Mouse (Mus musculus) embryonic facial prominence, embryonic 11.5 days (tissue): ENCODE results near the gene Zfp36l2. TPM values are rescaled to one million over a fixed set of nuclear protein-coding genes. Genes with fewer than 3 reads are reported as not detected.

Source experiments
- ATAC-seq: fragments of 200-750 bp; cut with Nextera tagmentation; replicated peaks from 2 replicates; pipeline ENCODE4 v1.8.0; 2017; ENCODE audit warnings: low read depth; ENCODE audit not compliant: insufficient number of reproducible peaks, low FRiP score, low TSS enrichment
- DNase-seq: peaks from one replicate; pipeline ENCODE4 v3.0.0-alpha.2; 2015; ENCODE audit warnings: low spot score
- H3K27ac ChIP-seq: fragments of 300-500 bp; sonication (generic); replicated peaks from 2 replicates; pipeline ENCODE4 v1.5.1; 2014; ENCODE audit warnings: mild to moderate bottlenecking, low read depth, low read length, control low read depth
- H3K27me3 ChIP-seq: fragments of 300-500 bp; sonication (generic); 2 replicates; pipeline ENCODE4 v1.6.1; 2014; ENCODE audit warnings: mild to moderate bottlenecking, low read length, moderate library complexity, mixed read lengths; ENCODE audit not compliant: control insufficient read depth, insufficient read depth
- H3K36me3 ChIP-seq: fragments of 300-500 bp; sonication (generic); replicated peaks from 2 replicates; pipeline ENCODE4 v1.6.1; 2014; ENCODE audit warnings: low read depth, mild to moderate bottlenecking, low read length, moderate library complexity, mixed read lengths; ENCODE audit not compliant: control insufficient read depth, insufficient read depth
- H3K4me1 ChIP-seq: fragments of 300-500 bp; sonication (generic); 2 replicates; pipeline ENCODE4 v1.6.1; 2014; ENCODE audit warnings: low read length, mixed read lengths; ENCODE audit not compliant: control insufficient read depth, insufficient read depth
- H3K4me2 ChIP-seq: fragments of 300-500 bp; sonication (generic); 2 replicates; pipeline ENCODE4 v1.6.1; 2014; ENCODE audit warnings: low read depth, mild to moderate bottlenecking, control low read depth, low read length, moderate library complexity
- H3K4me3 ChIP-seq: fragments of 300-500 bp; sonication (generic); 2 replicates; pipeline ENCODE4 v1.5.1; 2014; ENCODE audit warnings: low read depth, low read length, control low read depth
- H3K9ac ChIP-seq: fragments of 300-500 bp; sonication (generic); replicated peaks from 2 replicates; pipeline ENCODE4 v1.6.1; 2014; ENCODE audit warnings: mild to moderate bottlenecking, control low read depth, low read length
- H3K9me3 ChIP-seq: fragments of 300-500 bp; sonication (generic); replicated peaks from 2 replicates; pipeline ENCODE4 v1.6.1; 2016; ENCODE audit warnings: mild to moderate bottlenecking, low read length, inconsistent platforms, mixed read lengths; ENCODE audit not compliant: control insufficient read depth
- WGBS: fragments of 180-500 bp; shearing (Covaris S2); extraction: QIAGEN DNeasy Blood & Tissue Kit; methylation state at CpG from one replicate; pipeline ENCODE4 v1.1.7; 2014; 5-methylcytosine and 5-hydroxymethylcytosine counted together
- polyA plus RNA-seq: library from polyadenylated mRNA; unstranded; fragments of >200 nt; fragmentation: Nextera tagmentation; extraction: Ambion mirVana; gene quantifications from 2 replicates; pipeline ENCODE4 v1.2.1, GENCODE M21; 2014

The Zfp36l2 gene
- polyA plus RNA-seq, 1 experiment from 2014 or later, result 22.8 TPM

GRCm38 (mm10) chr17:84185581-84186450 is 1.9 kb downstream of the Zfp36l2 start:
- peaks cover 7% of the 10 kb centered on the region for H3K36me3 ChIP-seq
- H3K9ac ChIP-seq, result peak overlapping the region; percentile 91
- peak; percentile 72 for DNase-seq
- H3K27me3 ChIP-seq, result no peaks in the 10 kb centered on the region
- under 1% methylated on average over 95 of the region's 108 CpGs for WGBS
- H3K27ac ChIP-seq, result peak overlapping the region; percentile 96
- peaks cover 20% of the 10 kb centered on the region for H3K4me1 ChIP-seq
- no peaks in the 10 kb centered on the region for H3K9me3 ChIP-seq
- ATAC-seq, result no peak
- H3K4me2 ChIP-seq, result peak overlapping the region; percentile 83
- peak overlapping the region; percentile 93 for H3K4me3 ChIP-seq

- Histone ChIP-seq H3K4me1 (peaks cover 21% of the 10 kb centered on the region), H3K4me3 (peak overlapping the region; percentile 93), H3K36me3 (peaks cover 4% of the 10 kb centered on the region), H3K27me3 (no peaks in the 10 kb centered on the region), H3K4me2 (peak overlapping the region; percentile 83), H3K27ac (peak overlapping the region; percentile 96), H3K9ac (peak overlapping the region; percentile 91), H3K9me3 (no peaks in the 10 kb centered on the region)
- DNase-seq (peak; percentile 49), ATAC-seq (no peak)
- 3% methylated on average over 7 of the region's 7 CpGs for WGBS
These were observed 2.7 kb downstream of the Zfp36l2 start for GRCm38 (mm10) chr17:84185011-84185411.

DNA sequence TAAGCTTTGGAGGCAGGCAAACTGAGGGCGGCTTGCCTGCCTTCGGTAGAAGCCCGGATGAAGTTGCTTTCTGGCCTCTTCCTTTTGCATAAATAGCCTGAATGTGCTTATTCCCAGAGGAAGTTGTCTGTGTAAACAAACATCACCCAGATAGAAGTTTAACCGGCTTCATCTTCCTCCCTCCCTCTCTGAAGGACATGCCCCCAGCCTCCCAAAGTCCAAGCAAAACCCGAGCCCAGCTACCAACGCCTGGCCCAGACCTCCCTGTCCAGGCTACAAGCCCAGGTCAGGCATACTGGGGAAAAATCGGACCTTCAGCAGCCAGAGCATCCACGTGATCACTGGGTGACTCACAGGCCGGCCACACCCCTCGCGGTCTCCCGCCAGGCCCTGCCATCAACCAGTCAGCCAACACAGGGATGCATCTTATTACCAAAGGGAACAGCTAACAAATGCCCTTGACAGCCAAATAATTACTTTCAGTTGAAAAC is 4.4 kb downstream of the Zfp36l2 start:
- Histone ChIP-seq H3K4me1 (peaks cover 14% of the 10 kb centered on the region), H3K27me3 (no peaks in the 10 kb centered on the region), H3K27ac (peak overlapping the region; percentile 83), H3K4me3 (peak overlapping the region; percentile 26), H3K9me3 (no peaks in the 10 kb centered on the region), H3K36me3 (peaks cover 4% of the 10 kb centered on the region), H3K9ac (peak overlapping the region; percentile 62), H3K4me2 (peak overlapping the region; percentile 60)
- WGBS, result 2% methylated on average over 12 of the region's 12 CpGs
- ATAC-seq (0 out of 2 replicates have a peak, but pooled peaks have one; percentile 1), DNase-seq (peak; percentile 80)

- H3K4me3 ChIP-seq, result peak overlapping the region; percentile 26
- DNase-seq, result peak; percentile 92
- H3K4me1 ChIP-seq, result peaks cover 14% of the 10 kb centered on the region
- H3K9ac ChIP-seq, result peak overlapping the region; percentile 62
- no peaks in the 10 kb centered on the region for H3K9me3 ChIP-seq
- peak; percentile 21; the same call in 1 of the 2 replicates for ATAC-seq
- peak overlapping the region; percentile 60 for H3K4me2 ChIP-seq
- no peaks in the 10 kb centered on the region for H3K27me3 ChIP-seq
- 19% methylated on average over 16 of the region's 16 CpGs for WGBS
- peak overlapping the region; percentile 83 for H3K27ac ChIP-seq
- peaks cover 4% of the 10 kb centered on the region for H3K36me3 ChIP-seq
These were observed 5.2 kb downstream of the Zfp36l2 start for GRCm38 (mm10) chr17:84182311-84183271.

- Histone ChIP-seq H3K27me3 (no peaks in the 10 kb centered on the region), H3K4me3 (no peak overlapping the region), H3K36me3 (peaks cover 4% of the 10 kb centered on the region), H3K4me1 (peaks cover 14% of the 10 kb centered on the region), H3K9ac (no peak overlapping the region; the same call in none of the 2 replicates), H3K9me3 (no peaks in the 10 kb centered on the region), H3K4me2 (peak overlapping the region; percentile 8; the same call in 1 of the 2 replicates), H3K27ac (peak overlapping the region; percentile 83)
- WGBS, result 65% methylated on average over 18 of the region's 18 CpGs
- ATAC-seq (no peak), DNase-seq (no peak)
These were observed 6.0 kb downstream of the Zfp36l2 start for GRCm38 (mm10) chr17:84181502-84182310.

DNA sequence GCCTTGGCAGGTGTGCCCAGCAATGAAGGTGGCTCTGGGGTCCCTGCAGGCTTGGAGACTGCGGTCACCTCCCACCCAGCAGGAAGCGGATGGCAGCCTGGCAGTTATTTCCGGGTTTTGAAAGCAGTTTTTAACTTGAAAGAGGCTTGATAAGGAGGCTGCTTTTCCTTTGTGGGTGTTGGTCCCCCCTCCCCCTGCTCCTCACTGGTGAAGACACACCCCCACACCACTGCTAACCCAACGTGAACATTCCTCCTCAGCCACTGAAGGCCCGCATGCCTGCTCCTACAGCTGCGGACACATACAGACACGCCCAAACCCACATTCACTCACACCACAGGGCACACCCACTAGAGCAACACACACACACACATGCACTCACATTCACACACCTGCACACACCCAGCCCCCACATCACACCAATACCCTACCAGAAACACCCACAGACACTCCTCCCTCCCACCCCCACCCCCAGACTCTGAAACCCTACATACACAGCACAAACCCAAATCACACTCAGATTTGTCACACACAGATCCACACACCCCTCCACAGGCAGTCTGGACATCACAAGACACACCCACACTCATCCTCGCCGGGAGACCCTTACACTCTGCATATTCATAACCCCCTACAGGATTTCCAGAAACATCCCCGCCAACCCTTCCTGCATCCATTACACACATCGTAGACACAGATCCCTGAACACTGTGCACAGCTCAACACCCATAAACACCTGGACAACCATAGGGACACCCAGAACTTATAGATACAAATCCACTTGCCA is 6.8 kb downstream of the Zfp36l2 start:
- H3K9ac ChIP-seq, result no peak overlapping the region
- no peaks in the 10 kb centered on the region for H3K27me3 ChIP-seq
- H3K4me1 ChIP-seq, result peaks cover 14% of the 10 kb centered on the region
- peaks cover 4% of the 10 kb centered on the region for H3K36me3 ChIP-seq
- DNase-seq (peak; percentile 58), ATAC-seq (0 out of 2 replicates have a peak, but pooled peaks have one; percentile 7)
- no peaks in the 10 kb centered on the region for H3K9me3 ChIP-seq
- H3K4me2 ChIP-seq, result no peak overlapping the region
- WGBS, result 40% methylated on average over 11 of the region's 11 CpGs
- H3K4me3 ChIP-seq, result no peak overlapping the region
- 0 out of 2 replicates have a peak overlapping the region, but pooled peaks have one; percentile 48 for H3K27ac ChIP-seq
